Mouse (Mus musculus): ENCODE measurements around the gene Olfr154.
"Not testable (repeated sequence)": the region's sequence is repeated elsewhere in the genome, so short reads cannot be mapped to it uniquely, and the experiment has no call there.

Olfr154 gene

DNA sequence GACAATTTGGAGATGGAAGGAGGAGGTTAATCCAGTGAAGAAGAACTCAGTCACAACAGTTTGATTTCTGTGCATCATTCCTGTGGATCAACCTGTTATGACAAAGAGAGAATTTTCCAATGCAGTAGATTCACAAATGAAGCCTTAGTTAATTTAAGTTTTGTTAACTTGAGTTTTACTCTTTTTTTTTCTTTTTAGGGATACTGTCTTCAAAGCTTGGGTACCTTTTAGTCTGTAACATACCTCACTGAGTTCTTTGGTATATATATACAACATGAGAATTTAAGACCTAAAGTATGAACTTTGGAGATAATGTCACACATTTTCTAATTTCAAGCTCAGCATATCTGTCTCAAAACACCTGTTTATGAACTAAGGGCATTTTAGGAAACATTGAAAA is at the start of gene Olfr154:
Olfr154 (minus strand) TSS at position 101 of the 400 bp plus-strand sequence.
- not testable (repeated sequence) for DNase-seq

DNA sequence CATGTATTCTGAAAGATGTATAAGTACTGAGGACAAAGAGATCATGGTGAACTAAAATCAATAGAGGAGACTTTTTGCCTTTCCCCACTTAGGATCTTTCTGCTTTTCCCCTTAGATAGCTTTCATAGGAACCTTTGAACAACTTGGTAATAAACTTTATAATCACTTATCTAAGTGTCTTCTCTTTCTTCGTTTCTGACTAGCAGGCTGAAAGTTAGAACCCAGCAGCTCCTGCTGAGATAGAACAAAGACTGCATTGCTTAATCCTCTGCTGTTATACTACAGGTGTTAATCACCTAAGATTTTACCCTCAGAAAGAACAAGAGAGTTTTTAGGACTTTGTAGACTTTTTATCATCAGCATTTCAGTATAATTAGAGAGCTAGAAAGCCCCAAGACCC is 46.9 kb upstream of the Olfr154 start:
- no peak for DNase-seq

DNA sequence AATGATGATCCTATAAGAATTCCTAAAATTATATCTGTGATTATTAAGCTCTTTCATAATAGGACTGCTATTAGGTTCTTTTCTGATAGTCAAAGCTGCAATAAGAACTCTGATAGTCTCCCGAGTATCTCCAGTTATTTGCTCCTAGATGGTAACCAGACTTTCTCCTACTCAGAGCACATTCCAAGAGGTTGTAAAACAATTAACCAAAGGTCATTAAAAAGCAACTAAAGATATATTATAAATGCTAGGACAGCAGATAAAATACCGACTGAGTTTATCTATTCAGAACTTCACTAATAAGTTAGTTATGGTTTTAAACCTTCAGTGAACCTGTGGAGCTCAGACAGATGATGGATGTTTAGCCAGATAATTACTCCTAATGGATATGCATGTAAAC is 46.4 kb upstream of the Olfr154 start:
- DNase-seq = not testable (repeated sequence)

DNA sequence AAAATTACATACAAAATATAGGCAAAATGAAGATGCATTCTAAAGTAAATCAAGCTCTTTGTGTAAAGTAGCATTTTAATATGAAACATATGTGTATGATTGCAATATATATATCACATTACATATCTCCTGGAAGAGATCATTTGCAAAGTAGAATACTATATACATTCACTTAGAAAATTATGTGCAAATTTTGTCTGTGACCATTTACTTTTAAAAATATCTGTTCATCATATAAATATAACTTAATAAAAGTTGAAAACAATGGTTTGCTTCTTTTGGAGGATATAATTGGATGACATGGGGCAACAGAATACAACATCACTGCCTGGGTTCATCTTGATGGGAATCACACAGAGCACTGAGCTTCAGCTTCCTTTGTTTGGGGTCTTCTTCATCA is 24.9 kb upstream of the Olfr154 start, which contains the start of gene Olfr1008:
Olfr1008 (plus strand) TSS at position 301 of the 400 bp plus-strand sequence.
- no peak for DNase-seq

DNA sequence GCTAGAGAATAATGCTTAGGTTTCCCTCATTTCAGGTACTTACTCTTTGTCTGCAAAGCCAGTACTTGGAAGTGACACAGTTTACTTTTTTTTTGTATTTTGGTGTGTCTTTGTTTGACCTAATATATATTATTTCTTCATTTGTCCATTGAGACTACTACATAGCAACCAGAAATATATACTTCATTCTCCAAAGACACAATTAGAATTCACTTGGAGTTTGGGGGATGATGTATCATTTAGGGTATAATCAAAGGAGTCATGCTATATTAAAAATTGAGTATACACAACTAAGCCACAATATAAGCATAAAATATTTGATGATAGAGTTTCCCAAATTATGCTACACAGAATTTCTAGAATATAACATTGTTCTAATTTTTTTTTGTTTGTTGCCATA is 14.4 kb upstream of the Olfr154 start, which contains the start of gene Olfr1006:
Olfr1006 (minus strand) TSS at position 101 of the 400 bp plus-strand sequence.
- no peak for DNase-seq

DNA sequence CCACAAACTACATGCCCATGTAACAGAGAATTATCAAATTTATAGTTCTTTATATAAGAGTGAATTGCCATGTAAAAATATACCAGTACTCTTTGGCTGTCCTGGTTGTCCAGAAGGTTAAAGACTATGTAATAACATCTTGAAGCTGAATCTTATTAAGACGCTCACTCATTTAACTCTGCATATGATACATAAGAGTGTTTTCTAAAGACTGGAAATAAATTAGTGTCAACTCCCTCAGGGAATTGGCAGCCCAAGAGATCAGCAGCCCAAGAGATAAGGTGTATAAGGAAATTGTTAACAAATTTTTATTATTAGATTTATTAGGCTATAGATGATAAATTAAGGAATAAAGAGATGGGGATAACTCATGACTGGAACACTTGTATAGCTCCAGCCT is 13.7 kb downstream of the Olfr154 start, which contains the start of gene Olfr1002:
Olfr1002 (minus strand) TSS at position 101 of the 400 bp plus-strand sequence.
- no peak for DNase-seq

Data from right cerebral cortex, postnatal 14 days (tissue).